ENCODE assay signal across 13 mouse cellular contexts in the genomic region with DNA sequence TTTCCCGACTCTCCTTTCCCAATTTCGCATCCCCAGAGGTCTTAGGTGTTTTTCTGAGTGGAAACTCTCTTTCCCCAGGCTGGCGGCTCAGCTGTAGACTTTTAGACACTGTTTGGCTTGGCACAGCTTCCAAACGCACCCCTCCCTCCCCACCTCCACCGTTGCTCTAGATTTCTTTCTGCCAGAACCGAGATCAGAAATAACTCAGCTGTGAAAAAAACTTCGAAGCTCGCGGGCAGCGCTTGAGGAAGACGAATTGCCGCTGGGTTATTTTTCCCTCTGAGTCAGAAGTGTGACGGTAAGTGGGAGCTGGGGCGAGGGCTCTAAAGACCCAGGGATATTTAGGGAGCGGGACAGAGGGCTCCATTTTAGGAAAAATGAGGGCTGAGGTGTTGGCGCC. TPM values are rescaled to one million over a fixed set of nuclear protein-coding genes. Genes with fewer than 3 reads are reported as not detected.
DNase-seq lines count a peak whose midpoint lies in the region; ATAC-seq and TF ChIP-seq lines count a peak whose summit lies in the region.
"Had no signal": no experiment of that assay in that cellular context is flagged by ENCODE, and none has a peak within 500 bp of the region (broad histone marks: within the 10 kb centered on the region; RNA-seq: fewer than 3 reads in every experiment).

No protein-coding gene starts in this region.

- H3K27me3 ChIP-seq in forebrain, postnatal 0 days (ENCODE audit: insufficient read depth, low read length), result no peaks in the 10 kb centered on the region
- H3K27me3 ChIP-seq in forebrain, embryonic 10.5 days (ENCODE audit: poor library complexity, severe bottlenecking), result peaks cover 15% of the 10 kb centered on the region
- H3K27me3 ChIP-seq in midbrain, postnatal 0 days (ENCODE audit: insufficient read depth, low read length), result no peaks in the 10 kb centered on the region
- H3K27me3 ChIP-seq in midbrain, embryonic 14.5 days (ENCODE audit: control insufficient read depth, insufficient read depth, low read length), result no peaks in the 10 kb centered on the region
- H3K27me3 ChIP-seq in forebrain, embryonic 16.5 days (replicated peaks; ENCODE audit: control insufficient read depth, insufficient read depth, low read length), result no peaks in the 10 kb centered on the region
- H3K27me3 ChIP-seq: intestine, embryonic 15.5 days; neural tube, embryonic 13.5 days had no signal

- no peak overlapping the region for H3K4me2 ChIP-seq in forebrain, postnatal 0 days (ENCODE audit: low read depth)
- no peak overlapping the region for H3K4me2 ChIP-seq in midbrain, postnatal 0 days (ENCODE audit: low read depth, low read length, poor library complexity, severe bottlenecking)
- no peak overlapping the region for H3K4me2 ChIP-seq in midbrain, embryonic 14.5 days (ENCODE audit: low read length)
- H3K4me2 ChIP-seq in forebrain, embryonic 16.5 days (ENCODE audit: low read length), result no peak overlapping the region
- H3K4me2 ChIP-seq: intestine, embryonic 15.5 days; neural tube, embryonic 13.5 days had no signal

- no peaks in the 10 kb centered on the region for H3K4me1 ChIP-seq in forebrain, postnatal 0 days (ENCODE audit: insufficient read depth)
- peaks cover 34% of the 10 kb centered on the region for H3K4me1 ChIP-seq in forebrain, embryonic 10.5 days
- H3K4me1 ChIP-seq in midbrain, postnatal 0 days (ENCODE audit: insufficient read depth, low read length), result no peaks in the 10 kb centered on the region
- peaks cover under 1% of the 10 kb centered on the region; the same call in 1 of the 2 replicates for H3K4me1 ChIP-seq in midbrain, embryonic 14.5 days (ENCODE audit: control insufficient read depth, insufficient read depth, low read length)
- peaks cover 9% of the 10 kb centered on the region for H3K4me1 ChIP-seq in forebrain, embryonic 16.5 days (replicated peaks; ENCODE audit: control insufficient read depth, insufficient read depth, low read length)
- H3K4me1 ChIP-seq: intestine, embryonic 15.5 days; neural tube, embryonic 13.5 days had no signal

- no peak overlapping the region for H3K27ac ChIP-seq in forebrain, postnatal 0 days (ENCODE audit: low read depth, low read length)
- H3K27ac ChIP-seq in forebrain, embryonic 10.5 days, result no peak overlapping the region
- no peak overlapping the region for H3K27ac ChIP-seq in midbrain, postnatal 0 days (ENCODE audit: low read depth, low read length)
- no peak overlapping the region for H3K27ac ChIP-seq in midbrain, embryonic 14.5 days (replicated peaks; ENCODE audit: low read depth, low read length)
- H3K27ac ChIP-seq in forebrain, embryonic 16.5 days (ENCODE audit: low read length), result no peak overlapping the region
- H3K27ac ChIP-seq: heart, adult 2 months; intestine, embryonic 15.5 days; neural tube, embryonic 13.5 days had no signal

- DNase-seq in forebrain, postnatal 0 days, result peak; percentile 57
- DNase-seq in forebrain, embryonic 10.5 days (ENCODE audit: extremely low spot score, low spot score), result no peak
- peak; percentile 7 for DNase-seq in midbrain, postnatal 0 days (ENCODE audit: low spot score)
- DNase-seq in midbrain, embryonic 14.5 days, result no peak
- peak; percentile 70 to 89 for DNase-seq in left cerebral cortex, adult 9 months (ENCODE audit: low spot score in 2 of 2)
- DNase-seq in telencephalon, adult 2 months (ENCODE audit: low read depth, low spot score), result peak; percentile 93
- DNase-seq in spleen, postnatal 36 days (ENCODE audit: low spot score in 2 of 2), result no peak
- DNase-seq: cerebellum, postnatal 25 days; liver had no signal

- no peak overlapping the region for H3K4me3 ChIP-seq in forebrain, postnatal 0 days (ENCODE audit: low read depth, low read length)
- H3K4me3 ChIP-seq in forebrain, embryonic 10.5 days, result no peak overlapping the region
- H3K4me3 ChIP-seq in midbrain, postnatal 0 days (ENCODE audit: low read depth, low read length), result no peak overlapping the region
- H3K4me3 ChIP-seq in midbrain, embryonic 14.5 days (replicated peaks; ENCODE audit: low read depth, low read length), result no peak overlapping the region
- no peak overlapping the region for H3K4me3 ChIP-seq in forebrain, embryonic 16.5 days (replicated peaks; ENCODE audit: low read length)
- H3K4me3 ChIP-seq: heart, adult 2 months; intestine, embryonic 15.5 days; neural tube, embryonic 13.5 days had no signal

- H3K9me3 ChIP-seq in forebrain, postnatal 0 days (ENCODE audit: low read length), result no peaks in the 10 kb centered on the region
- no peaks in the 10 kb centered on the region for H3K9me3 ChIP-seq in forebrain, embryonic 10.5 days
- no peaks in the 10 kb centered on the region for H3K9me3 ChIP-seq in midbrain, postnatal 0 days (ENCODE audit: low read length)
- H3K9me3 ChIP-seq in midbrain, embryonic 14.5 days (ENCODE audit: control insufficient read depth, low read length), result no peaks in the 10 kb centered on the region
- H3K9me3 ChIP-seq in forebrain, embryonic 16.5 days (ENCODE audit: control insufficient read depth, low read length), result no peaks in the 10 kb centered on the region
- H3K9me3 ChIP-seq: intestine, embryonic 15.5 days; neural tube, embryonic 13.5 days had no signal

- no peak overlapping the region for H3K9ac ChIP-seq in forebrain, postnatal 0 days
- no peak overlapping the region for H3K9ac ChIP-seq in midbrain, postnatal 0 days (replicated peaks; ENCODE audit: low read length, poor library complexity, severe bottlenecking)
- no peak overlapping the region for H3K9ac ChIP-seq in midbrain, embryonic 14.5 days (replicated peaks; ENCODE audit: low read length)
- no peak overlapping the region for H3K9ac ChIP-seq in forebrain, embryonic 16.5 days (replicated peaks; ENCODE audit: low read depth, low read length)
- H3K9ac ChIP-seq: intestine, embryonic 15.5 days; neural tube, embryonic 13.5 days had no signal

- no peak for ATAC-seq in forebrain, postnatal 0 days
- ATAC-seq in midbrain, postnatal 0 days (ENCODE audit: low FRiP score), result no peak
- ATAC-seq in midbrain, embryonic 14.5 days (ENCODE audit: low FRiP score, low TSS enrichment), result no peak
- no peak for ATAC-seq in forebrain, embryonic 16.5 days
- ATAC-seq: intestine, embryonic 15.5 days had no signal

- no peaks in the 10 kb centered on the region for H3K36me3 ChIP-seq in forebrain, postnatal 0 days (ENCODE audit: insufficient read depth)
- H3K36me3 ChIP-seq in forebrain, embryonic 10.5 days (replicated peaks), result no peaks in the 10 kb centered on the region
- H3K36me3 ChIP-seq in midbrain, postnatal 0 days (ENCODE audit: insufficient read depth, low read length), result no peaks in the 10 kb centered on the region
- no peaks in the 10 kb centered on the region for H3K36me3 ChIP-seq in midbrain, embryonic 14.5 days (ENCODE audit: control insufficient read depth, insufficient read depth, low read length)
- no peaks in the 10 kb centered on the region for H3K36me3 ChIP-seq in forebrain, embryonic 16.5 days (ENCODE audit: control insufficient read depth, insufficient read depth)
- H3K36me3 ChIP-seq: intestine, embryonic 15.5 days; neural tube, embryonic 13.5 days had no signal

- TF ChIP-seq CTCF in forebrain, postnatal 0 days (IDR thresholded peaks at IDR 0.05; ENCODE audit: low read depth), result no peak
- no peak for TF ChIP-seq CTCF in midbrain, postnatal 0 days (IDR thresholded peaks at IDR 0.05)

- WGBS in forebrain, postnatal 0 days, result 50% methylated on average over 16 of the region's 16 CpGs
- WGBS in forebrain, embryonic 10.5 days, result 84% methylated on average over 16 of the region's 16 CpGs
- 62% methylated on average over 16 of the region's 16 CpGs for WGBS in midbrain, postnatal 0 days
- WGBS in midbrain, embryonic 14.5 days, result 75% methylated on average over 16 of the region's 16 CpGs
- WGBS in forebrain, embryonic 16.5 days, result 54% methylated on average over 16 of the region's 16 CpGs

RNA-seq across cellular contexts. Expression of gene Scube1, which starts 21.5 kb away (rescaled TPM):
- 28.1 and 33.5 TPM in 2 replicates for total RNA-seq in forebrain, postnatal 0 days (2014; rRNA removed)
- polyA plus RNA-seq in forebrain, postnatal 0 days (2015; fragmentation: Nextera tagmentation; extraction: Ambion mirVana), result 9.7 and 12.0 TPM in 2 replicates
- polyA plus RNA-seq in forebrain, embryonic 10.5 days (2016; fragmentation: Nextera tagmentation; extraction: Ambion mirVana), result 58.7 and 68.0 TPM in 2 replicates
- 14.9 and 19.9 TPM in 2 replicates for total RNA-seq in midbrain, postnatal 0 days (2014; rRNA removed)
- polyA plus RNA-seq in midbrain, postnatal 0 days (2015; fragmentation: Nextera tagmentation; extraction: Ambion mirVana), result 4.7 TPM in 2 replicates
- 10.2 and 13.5 TPM in 2 replicates for polyA plus RNA-seq in midbrain, embryonic 14.5 days (2014; fragmentation: Nextera tagmentation; extraction: Ambion mirVana)
- polyA plus RNA-seq in forebrain, embryonic 16.5 days (2015; fragmentation: Nextera tagmentation; extraction: Ambion mirVana), result 21.9 and 23.6 TPM in 2 replicates

RNA-seq across cellular contexts. Expression of gene Mpped1, which starts 33.0 kb away (rescaled TPM):
- total RNA-seq in forebrain, postnatal 0 days (2014; rRNA removed), result 352 and 534 TPM in 2 replicates
- polyA plus RNA-seq in forebrain, postnatal 0 days (2015; fragmentation: Nextera tagmentation; extraction: Ambion mirVana), result 227 and 361 TPM in 2 replicates
- polyA plus RNA-seq in forebrain, embryonic 10.5 days (2016; fragmentation: Nextera tagmentation; extraction: Ambion mirVana), result 33.4 and 35.9 TPM in 2 replicates
- total RNA-seq in midbrain, postnatal 0 days (2014; rRNA removed), result 41.1 and 48.0 TPM in 2 replicates
- polyA plus RNA-seq in midbrain, postnatal 0 days (2015; fragmentation: Nextera tagmentation; extraction: Ambion mirVana), result 18.1 and 20.3 TPM in 2 replicates
- polyA plus RNA-seq in midbrain, embryonic 14.5 days (2014; fragmentation: Nextera tagmentation; extraction: Ambion mirVana), result 16.5 and 16.9 TPM in 2 replicates
- polyA plus RNA-seq in forebrain, embryonic 16.5 days (2015; fragmentation: Nextera tagmentation; extraction: Ambion mirVana), result 400 and 477 TPM in 2 replicates
- total RNA-seq: heart, adult 2 months had no signal
- polyA plus RNA-seq: heart, adult 2 months had no signal

Comparison
In these comparisons a context has a peak if more than half of its experiments do, and no peak if none do; other contexts are left out.
1. DNase-seq: peak in forebrain, postnatal 0 days (single experiment), midbrain, postnatal 0 days (single experiment), left cerebral cortex, adult 9 months (2 of 2) and telencephalon, adult 2 months (single experiment); none in forebrain, embryonic 10.5 days (single experiment), midbrain, embryonic 14.5 days (single experiment) and spleen, postnatal 36 days (0 of 2).